Mouse (Mus musculus) embryo, embryonic 10 days (tissue): ENCODE measurements at regions not wholly inside any gene's neighbourhood (a gene's known extent, or its start where the extent isn't known, plus 50 kb on each side); places are given as distances from the start of the nearest gene placed in this dataset.

Experiments used
- DNase-seq: peaks from one replicate; pipeline ENCODE4 v3.0.0-alpha.2; 2015; ENCODE audit warnings: low spot score

- no peak for DNase-seq
Measured at GRCm38 (mm10) chr1:73207421-73207820, 191.7 kb upstream of the Tnp1 start.

DNA sequence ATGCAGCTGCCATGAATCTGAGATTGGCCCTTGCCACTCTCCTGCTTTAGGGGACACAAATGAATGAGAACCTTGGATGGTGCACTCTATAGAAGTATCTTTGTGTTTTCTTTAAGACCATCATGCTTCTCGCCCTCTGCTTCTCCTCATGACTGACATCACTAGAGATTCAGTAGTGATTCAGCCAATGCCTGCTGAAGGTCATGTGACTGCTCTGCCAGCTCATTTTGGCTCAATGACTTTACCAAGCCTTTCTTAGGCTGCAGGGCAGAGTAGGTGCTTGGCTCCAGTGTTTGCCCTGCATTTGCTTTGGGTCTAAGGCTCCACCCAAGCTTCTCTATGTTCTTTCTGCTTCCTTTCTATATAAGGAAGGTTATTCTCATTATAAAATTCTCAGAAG, 190.1 kb upstream of the Tnp1 start:
- DNase-seq: no peak

- peak; percentile 16 for DNase-seq
Measured at GRCm38 (mm10) chr1:73200112-73200511, 184.4 kb upstream of the Tnp1 start.

DNA sequence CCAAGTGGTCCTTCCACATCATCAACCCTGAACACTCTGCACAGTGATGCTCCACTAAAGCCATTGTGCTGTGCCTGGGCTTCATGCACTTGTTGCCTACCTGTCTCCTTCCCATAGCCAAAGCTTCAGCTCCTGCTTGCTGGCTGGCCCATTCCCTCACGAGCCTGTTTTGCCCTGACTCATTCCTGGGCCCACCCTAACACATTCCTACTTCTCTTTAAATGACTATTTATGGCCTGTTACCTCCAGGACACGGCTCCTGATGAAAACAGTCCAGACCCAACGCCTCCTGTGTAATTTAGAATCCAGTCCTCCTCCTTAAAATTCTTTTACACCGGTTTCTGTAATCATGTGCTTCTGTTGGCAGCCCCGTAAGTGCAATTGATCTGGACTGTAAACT, 175.1 kb upstream of the Tnp1 start:
- no peak for DNase-seq

DNA sequence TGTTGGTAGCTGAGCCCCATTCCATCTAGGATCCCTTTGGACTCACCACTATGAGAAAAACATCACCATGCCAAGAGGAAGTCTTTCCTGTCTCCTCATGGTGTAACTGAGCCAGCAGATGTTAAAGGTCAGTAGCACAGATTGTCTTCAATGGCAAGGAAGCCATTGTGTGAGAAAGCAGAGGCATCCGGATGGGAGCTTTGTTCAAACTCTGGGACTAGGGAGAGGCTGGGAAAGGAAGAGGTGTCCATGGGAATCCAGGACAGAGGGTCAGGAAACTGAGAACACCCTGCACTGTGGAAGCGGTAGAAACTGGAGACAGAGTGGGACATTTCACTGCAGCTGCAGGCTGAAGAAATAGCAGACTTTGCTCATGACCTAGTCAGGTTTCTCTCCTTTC, 173.1 kb upstream of the Tnp1 start:
- peak; percentile 36 for DNase-seq

DNA sequence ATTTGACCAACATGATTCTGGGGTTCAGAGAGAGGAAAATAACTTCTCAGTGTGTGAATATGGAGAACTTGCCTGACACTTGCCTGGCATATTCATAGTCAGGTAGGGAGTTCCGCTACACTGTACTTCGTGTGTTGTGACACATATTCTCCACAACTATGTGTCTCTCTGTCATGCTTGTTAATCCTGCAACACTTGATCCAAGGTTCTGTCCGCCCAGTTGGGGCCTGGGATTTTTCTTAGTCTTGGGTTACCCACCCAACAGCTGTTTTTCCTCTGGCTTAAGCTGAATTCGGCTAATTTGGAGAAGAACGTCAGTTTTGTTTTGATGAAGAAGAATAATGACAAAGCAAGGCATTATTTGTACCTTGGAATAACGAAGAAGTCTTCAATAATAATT, 168.8 kb upstream of the Tnp1 start:
- no peak for DNase-seq

DNA sequence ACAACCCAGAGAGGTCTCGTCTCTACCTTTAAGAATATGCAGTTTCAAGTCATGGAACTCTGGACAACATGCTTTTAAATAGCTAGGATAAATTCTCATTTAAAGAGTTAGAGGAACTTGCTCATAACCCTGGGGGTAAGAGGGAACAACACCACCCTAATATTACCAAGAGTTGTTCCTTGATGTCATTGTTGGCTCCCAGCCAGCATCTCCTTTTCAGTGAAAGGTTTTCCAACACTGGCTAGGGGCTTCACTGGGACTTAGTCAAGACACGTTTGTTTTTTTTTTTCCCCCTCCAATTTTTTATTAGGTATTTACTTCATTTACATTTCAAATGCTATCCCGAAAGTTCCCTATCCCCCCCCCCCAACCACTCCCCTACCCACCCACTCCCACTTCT, 163.1 kb upstream of the Tnp1 start:
- DNase-seq: no peak

DNA sequence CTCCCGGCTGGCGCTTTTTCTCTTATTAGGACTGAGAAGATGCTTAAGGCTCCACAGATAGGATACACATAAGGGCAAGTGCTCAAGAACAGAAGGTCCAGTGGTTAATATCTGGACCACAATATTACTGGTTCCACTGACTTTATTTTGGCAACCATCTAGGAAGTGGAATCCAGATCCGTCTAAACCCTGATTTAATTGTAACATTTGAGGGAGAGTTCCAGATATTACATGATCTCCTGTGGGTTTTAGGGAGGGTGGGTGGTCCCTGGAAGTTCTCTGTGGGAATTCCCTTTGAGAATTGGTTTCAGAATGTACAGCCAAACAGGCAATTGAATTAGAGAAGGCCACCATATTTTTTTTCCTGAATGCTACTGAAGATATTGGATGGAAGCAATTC, 161.4 kb upstream of the Tnp1 start:
- no peak for DNase-seq

DNA sequence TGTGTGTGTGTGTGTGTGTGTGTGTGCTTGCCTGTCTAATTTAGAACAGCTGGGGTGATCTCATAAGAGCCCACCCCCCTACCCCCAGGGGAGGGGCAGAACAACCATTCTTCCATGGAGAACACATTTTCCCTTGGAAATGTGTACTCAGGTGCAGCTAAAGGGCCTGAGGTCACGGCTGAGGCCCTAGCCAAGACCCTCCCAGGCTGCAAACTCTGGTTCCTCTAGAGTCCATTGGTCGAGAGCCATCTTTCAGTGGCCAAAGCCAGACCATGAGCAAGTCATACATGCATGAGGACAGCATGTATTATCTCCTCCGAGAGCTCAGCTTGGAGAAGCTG, 154.9 kb upstream of the Tnp1 start:
- DNase-seq: peak; percentile 67

- peak; percentile 49 for DNase-seq
Measured at GRCm38 (mm10) chr1:73169929-73170667, 154.4 kb upstream of the Tnp1 start.

DNA sequence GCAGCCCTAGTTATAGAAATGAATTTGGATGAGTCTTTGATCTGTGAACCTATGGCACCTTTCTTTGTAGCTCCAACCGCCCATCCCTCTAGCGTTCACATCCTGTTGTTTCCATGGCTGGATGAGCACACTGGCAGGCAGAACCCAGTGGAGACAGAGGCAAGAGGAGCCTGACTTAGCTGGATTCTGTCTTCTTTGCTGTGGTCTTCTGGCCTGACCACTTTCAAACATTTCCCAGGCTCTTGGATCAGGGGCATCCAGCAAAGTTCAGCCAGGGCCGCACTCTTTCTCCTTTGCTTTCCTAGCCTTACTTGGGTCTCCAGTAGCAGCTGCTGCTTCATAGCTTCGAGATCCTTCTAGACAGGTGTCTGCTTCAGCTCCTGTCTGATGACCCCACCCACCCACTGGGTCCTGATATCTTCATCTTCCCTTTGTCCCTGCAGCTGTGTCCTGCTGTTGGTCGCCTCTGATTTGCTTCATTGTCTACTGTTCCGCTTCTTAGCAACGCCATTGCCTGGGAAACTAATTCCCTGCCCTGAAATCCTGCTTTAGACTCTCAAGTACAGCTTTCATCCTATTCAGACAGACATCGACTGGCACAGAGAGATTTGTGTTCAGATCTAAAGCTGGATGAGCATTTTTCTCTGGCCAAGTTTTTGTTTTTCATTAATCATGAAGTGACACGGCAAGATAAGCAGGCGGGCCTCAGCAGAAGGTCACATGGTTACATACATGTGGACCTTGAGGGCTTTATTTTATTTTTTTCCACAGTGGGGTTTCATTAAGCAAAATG, 153.6 kb upstream of the Tnp1 start:
- DNase-seq: peak; percentile 74

- DNase-seq: no peak
Measured at GRCm38 (mm10) chr1:73160199-73160598, 144.5 kb upstream of the Tnp1 start.

DNA sequence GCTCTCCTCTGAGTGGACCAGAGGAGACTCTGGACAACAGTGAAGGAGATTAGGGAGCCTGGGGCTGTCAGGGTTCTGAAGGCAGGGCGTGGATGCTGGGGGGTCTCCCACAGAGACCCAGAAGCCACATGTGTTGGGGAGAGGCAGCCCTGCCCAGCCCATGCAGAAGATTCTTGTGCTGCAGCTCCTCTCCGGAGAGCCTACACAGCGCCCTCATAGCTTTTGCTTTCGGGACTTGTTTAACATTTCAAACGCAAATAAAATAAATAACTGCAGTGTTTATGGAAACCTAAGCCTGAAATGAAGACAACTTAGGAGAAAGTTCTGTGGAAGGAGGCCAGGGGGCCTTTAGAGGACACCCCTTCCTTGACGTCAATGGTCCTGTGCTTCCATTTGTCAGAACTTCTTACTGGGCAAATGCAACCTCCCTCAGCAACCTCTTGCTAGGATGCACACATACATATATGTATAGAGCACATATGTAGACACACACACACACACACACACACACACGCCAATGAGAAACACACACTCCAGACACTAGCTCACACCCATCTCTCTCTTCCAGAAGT, 143.8 kb upstream of the Tnp1 start:
- no peak for DNase-seq

GRCm38 (mm10) chr1:73153438-73154097, 137.9 kb upstream of the Tnp1 start:
- no peak for DNase-seq

- no peak for DNase-seq
Measured at GRCm38 (mm10) chr1:73149926-73150325, 134.2 kb upstream of the Tnp1 start.

DNA sequence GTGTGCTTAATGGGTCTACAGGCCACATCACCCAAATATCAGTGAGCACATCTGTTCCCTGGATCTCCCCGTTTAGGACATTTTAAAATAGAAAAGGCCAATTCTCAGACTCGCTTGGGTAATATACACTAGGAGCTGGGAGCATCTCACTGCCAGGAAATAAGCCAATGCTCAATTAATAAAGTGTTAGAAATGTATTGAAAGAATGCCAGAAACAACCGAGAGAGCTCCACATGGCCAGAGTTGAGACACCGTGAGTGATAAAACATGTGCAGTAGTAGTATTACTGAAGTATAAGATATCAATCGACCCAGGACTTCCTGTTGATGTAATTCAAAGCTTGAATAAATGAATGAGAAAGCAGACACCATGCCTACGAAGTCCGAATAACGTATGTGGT, 127.1 kb upstream of the Tnp1 start:
- no peak for DNase-seq

- DNase-seq: no peak
Measured at GRCm38 (mm10) chr1:73140557-73141345, 125.0 kb upstream of the Tnp1 start.

- DNase-seq: no peak
Measured at GRCm38 (mm10) chr1:73130215-73130861, 114.6 kb upstream of the Tnp1 start.

DNA sequence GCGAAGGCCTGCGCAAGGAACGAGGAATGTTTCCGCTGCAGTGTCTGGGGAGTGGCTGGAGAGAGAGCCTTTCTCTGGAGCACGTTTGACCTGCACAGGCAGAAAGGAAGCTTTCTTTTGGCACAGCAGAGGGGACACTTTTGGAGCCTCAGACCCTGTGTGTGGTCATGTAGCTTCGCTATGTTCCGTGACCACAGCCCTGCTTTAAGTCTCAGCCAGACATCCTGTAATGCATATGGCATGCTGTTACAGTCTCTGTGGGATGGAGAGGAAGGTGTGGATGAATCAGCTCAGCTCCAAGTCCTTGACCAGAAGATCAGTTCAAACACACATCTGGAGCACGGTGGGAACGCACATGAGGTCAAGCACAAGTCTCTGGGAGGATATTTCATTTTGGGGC, 107.3 kb upstream of the Tnp1 start:
- no peak for DNase-seq

- DNase-seq: no peak
Measured at GRCm38 (mm10) chr1:73118661-73119060, 103.0 kb upstream of the Tnp1 start.

GRCm38 (mm10) chr1:73116526-73116925, 100.8 kb upstream of the Tnp1 start:
- DNase-seq: peak; percentile 70

DNA sequence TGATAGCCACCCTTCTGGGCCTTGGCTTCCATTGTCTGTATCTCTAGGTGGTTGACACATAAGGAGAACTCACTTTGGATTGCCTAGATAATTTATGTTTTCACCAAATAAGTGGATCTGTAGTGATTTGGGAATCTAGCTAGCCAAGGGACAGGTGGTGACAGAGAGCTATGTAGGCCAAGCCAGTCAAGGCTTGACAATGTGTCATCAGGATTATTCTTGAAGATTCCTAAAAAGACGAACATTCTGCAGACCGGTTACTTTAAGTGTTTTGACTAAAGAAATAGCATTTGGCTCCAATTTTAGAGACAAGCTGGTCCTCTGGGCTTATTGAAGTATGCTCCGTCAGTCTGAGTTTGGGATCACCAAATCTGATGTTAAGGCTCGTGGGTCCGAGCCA, 100.1 kb upstream of the Tnp1 start:
- DNase-seq: no peak
